Mouse (Mus musculus) frontal cortex, postnatal 10 days (tissue): ENCODE measurements at regions not wholly inside any gene's neighbourhood (a gene's known extent, or its start where the extent isn't known, plus 50 kb on each side); places are given as distances from the start of the nearest gene placed in this dataset.
A peak's percentile ranks its signal among the peaks of the same experiment; 100 is the strongest.

Experiments
- DNase-seq, 2 experiments: peaks; one replicate each; pipeline ENCODE4 v3.0.0; 2022; ENCODE audit warnings: low spot score in 2 of 2, mixed read lengths in 1 of 2

GRCm38 (mm10) chr12:25234636-25235035 lies 137.7 kb upstream of the Id2 start:
- DNase-seq, result no peak

GRCm38 (mm10) chr12:25233027-25233535 lies 136.1 kb upstream of the Id2 start:
- no peak for DNase-seq

GRCm38 (mm10) chr12:25232358-25233026 lies 135.6 kb upstream of the Id2 start:
- no peak for DNase-seq

- no peak for DNase-seq
These were observed 131.8 kb upstream of the Id2 start for GRCm38 (mm10) chr12:25228708-25229107.

- no peak for DNase-seq
These were observed 130.8 kb upstream of the Id2 start for GRCm38 (mm10) chr12:25227736-25228135.

GRCm38 (mm10) chr12:25224644-25225043 lies 127.7 kb upstream of the Id2 start:
- no peak for DNase-seq

- DNase-seq, result no peak
These were observed 127.3 kb upstream of the Id2 start for GRCm38 (mm10) chr12:25224201-25224600.

GRCm38 (mm10) chr12:25223539-25223938 lies 126.6 kb upstream of the Id2 start:
- no peak for DNase-seq

GRCm38 (mm10) chr12:25220780-25221106 lies 123.8 kb upstream of the Id2 start:
- DNase-seq, result no peak

- no peak for DNase-seq
These were observed 123.3 kb upstream of the Id2 start for GRCm38 (mm10) chr12:25220096-25220779.

GRCm38 (mm10) chr12:25219546-25219945 lies 122.6 kb upstream of the Id2 start:
- no peak for DNase-seq

- DNase-seq, result no peak
These were observed 120.0 kb upstream of the Id2 start for GRCm38 (mm10) chr12:25216792-25217516.

GRCm38 (mm10) chr12:25215266-25215665 lies 118.3 kb upstream of the Id2 start:
- DNase-seq, result no peak

- DNase-seq, result no peak
These were observed 117.0 kb upstream of the Id2 start for GRCm38 (mm10) chr12:25213782-25214478.

- DNase-seq, result no peak
These were observed 114.4 kb upstream of the Id2 start for GRCm38 (mm10) chr12:25211331-25211730.

- DNase-seq, result no peak
These were observed 113.7 kb upstream of the Id2 start for GRCm38 (mm10) chr12:25210597-25210996.

- no peak for DNase-seq
These were observed 112.4 kb upstream of the Id2 start for GRCm38 (mm10) chr12:25209333-25209728.

GRCm38 (mm10) chr12:25208670-25209332 lies 111.9 kb upstream of the Id2 start:
- DNase-seq, result peak in 1 of 2 experiments; percentile 39

GRCm38 (mm10) chr12:25203371-25204067 lies 106.6 kb upstream of the Id2 start:
- DNase-seq, result no peak

GRCm38 (mm10) chr12:25200161-25200560 lies 103.2 kb upstream of the Id2 start:
- no peak for DNase-seq

- no peak for DNase-seq
These were observed 100.8 kb upstream of the Id2 start for GRCm38 (mm10) chr12:25197757-25198156.
